Mouse (Mus musculus): Measurements from ENCODE around the gene Cbfa2t3. TPM values are rescaled to one million over a fixed set of nuclear protein-coding genes. Genes with fewer than 3 reads are reported as not detected.
A peak's percentile ranks its signal among the peaks of the same experiment; 100 is the strongest.
"Not testable (repeated sequence)": the region's sequence is repeated elsewhere in the genome, so short reads cannot be mapped to it uniquely, and the experiment has no call there.

Cbfa2t3 gene
- polyA plus RNA-seq, 1 experiment from 2014 or later, result 2.8 TPM

DNA sequence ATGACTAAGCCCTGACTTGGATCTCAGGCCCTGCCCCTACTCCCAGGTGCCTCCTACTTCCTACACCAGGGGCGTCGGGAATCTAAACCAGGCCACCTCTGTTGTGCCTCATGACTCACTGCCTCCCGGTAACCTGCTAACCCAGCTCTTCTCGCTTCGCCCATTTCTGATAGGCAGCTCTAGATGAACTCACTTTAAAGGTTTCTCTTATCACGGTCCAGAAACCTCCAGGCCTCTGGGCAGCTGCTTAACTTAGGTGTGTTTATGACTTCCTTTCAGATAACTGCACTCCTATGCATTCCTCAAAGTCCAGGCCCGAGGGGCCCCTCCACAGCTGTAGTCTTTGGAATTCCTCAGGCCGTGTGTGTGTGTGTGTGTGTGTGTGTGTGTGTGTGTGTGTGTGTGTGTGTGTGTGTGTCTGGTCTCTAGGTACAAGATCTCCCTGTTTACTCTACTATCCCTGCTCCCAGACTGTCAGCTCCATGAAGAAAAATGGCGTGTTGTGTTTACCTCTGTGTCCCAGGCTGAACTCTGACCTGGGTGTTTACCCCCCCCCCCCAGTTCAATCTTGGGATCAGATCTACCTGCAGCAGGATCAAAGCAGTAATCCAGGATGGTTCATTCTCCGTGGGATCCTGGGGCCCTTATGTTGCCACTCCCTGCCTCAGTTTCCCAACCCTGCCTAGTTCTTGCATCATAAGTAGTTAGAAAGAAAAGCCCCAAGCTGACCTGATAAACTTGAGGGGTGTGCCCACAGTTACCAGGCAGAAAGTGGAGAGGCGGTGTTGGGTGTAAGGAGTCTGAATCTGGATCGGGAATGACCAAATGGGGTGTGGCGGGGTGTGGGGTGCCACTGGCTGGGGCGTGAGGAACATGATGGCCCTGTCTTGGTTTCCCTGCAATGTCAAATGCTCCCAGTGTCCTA, 62.8 kb downstream of the Cbfa2t3 start:
- ATAC-seq (ENCODE audit: insufficient number of reproducible peaks, insufficient read depth, low FRiP score, low TSS enrichment, low read depth), result no peak
- 45% methylated on average over 14 of the region's 14 CpGs for WGBS
- H3K9me3 ChIP-seq, result no peaks in the 10 kb centered on the region
- H3K27me3 ChIP-seq, result no peaks in the 10 kb centered on the region
- H3K4me3 ChIP-seq (replicated peaks), result no peak overlapping the region
- H3K27ac ChIP-seq, result no peak overlapping the region
- H3K4me2 ChIP-seq, result no peak overlapping the region
- H3K4me1 ChIP-seq (replicated peaks), result peaks cover 46% of the 10 kb centered on the region
- H3K9ac ChIP-seq (replicated peaks), result no peak overlapping the region
- H3K36me3 ChIP-seq, result peaks cover 15% of the 10 kb centered on the region

DNA sequence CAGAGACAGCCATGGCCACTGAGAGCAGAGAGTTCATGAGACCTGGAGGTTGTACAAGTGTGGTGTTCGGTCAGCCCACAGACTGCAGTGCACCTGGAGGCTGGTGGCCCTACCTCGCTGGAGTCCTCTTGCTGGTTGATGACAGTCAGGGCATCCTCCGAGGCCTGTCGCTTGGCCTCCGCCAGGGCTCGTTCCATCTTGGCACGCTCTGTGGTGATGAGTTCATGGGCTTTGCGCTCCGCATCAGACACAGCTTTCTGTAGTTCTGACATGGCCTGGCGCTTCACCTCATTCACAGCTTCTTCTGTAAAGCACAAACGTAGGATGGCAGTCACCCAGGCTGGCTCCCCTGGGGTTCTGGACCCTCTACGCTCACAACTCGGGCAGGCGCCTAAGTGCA, 65.7 kb downstream of the Cbfa2t3 start:
- 95% methylated on average over 14 of the region's 14 CpGs for WGBS
- peaks cover 21% of the 10 kb centered on the region for H3K4me1 ChIP-seq (replicated peaks)
- no peak for ATAC-seq (ENCODE audit: insufficient number of reproducible peaks, insufficient read depth, low FRiP score, low TSS enrichment, low read depth)
- peaks cover 20% of the 10 kb centered on the region for H3K36me3 ChIP-seq
- H3K27ac ChIP-seq, result no peak overlapping the region
- H3K9ac ChIP-seq (replicated peaks), result no peak overlapping the region
- H3K4me2 ChIP-seq, result no peak overlapping the region
- no peak overlapping the region for H3K4me3 ChIP-seq (replicated peaks)
- H3K27me3 ChIP-seq, result peaks cover 7% of the 10 kb centered on the region; the same call in 1 of the 2 replicates
- H3K9me3 ChIP-seq, result no peaks in the 10 kb centered on the region

DNA sequence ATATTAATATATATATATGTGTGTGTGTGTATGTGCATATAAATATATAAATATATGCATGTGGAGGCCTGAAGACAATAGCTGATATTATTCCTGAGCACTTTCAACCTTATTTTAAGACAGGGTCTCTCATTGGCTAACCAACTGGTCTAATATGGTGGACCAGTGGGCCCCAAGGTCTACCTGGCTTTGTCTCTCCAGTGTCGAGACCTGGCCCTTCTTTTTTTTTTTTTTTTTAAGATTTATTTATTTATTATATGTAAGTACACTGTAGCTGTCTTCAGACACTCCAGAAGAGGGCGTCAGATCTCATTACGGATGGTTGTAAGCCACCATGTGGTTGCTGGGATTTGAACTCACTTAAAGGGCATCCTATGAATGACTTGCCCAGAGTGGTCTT, 66.8 kb downstream of the Cbfa2t3 start:
- not testable (repeated sequence) for ATAC-seq (ENCODE audit: insufficient number of reproducible peaks, insufficient read depth, low FRiP score, low TSS enrichment, low read depth); H3K4me2 ChIP-seq; H3K27me3 ChIP-seq; H3K9me3 ChIP-seq; H3K4me3 ChIP-seq (replicated peaks); H3K9ac ChIP-seq (replicated peaks); H3K27ac ChIP-seq
- WGBS, result 85% methylated on average over 3 of the region's 3 CpGs
- H3K36me3 ChIP-seq, result peaks cover 20% of the 10 kb centered on the region
- peaks cover 20% of the 10 kb centered on the region for H3K4me1 ChIP-seq (replicated peaks)

DNA sequence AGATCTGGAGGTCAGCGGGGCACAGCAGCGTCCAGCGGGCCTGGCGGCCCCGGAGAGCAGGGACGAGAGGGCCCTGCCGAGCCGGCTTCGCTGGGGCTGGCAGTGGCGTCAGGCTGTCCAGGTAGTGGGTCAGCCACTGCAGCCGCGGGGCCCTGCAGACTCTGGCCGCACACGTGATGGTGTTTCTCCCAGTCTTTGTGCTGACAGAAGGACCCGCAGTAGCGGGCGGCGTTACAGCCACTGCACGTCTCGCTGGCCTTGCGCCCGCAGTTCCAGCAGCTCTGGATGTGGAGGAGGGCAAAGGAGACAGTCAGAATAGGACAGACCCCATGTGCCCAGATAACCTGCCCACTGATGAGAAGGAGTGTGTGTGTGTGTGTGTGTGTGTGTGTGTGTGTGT, 68.2 kb downstream of the Cbfa2t3 start:
- peak overlapping the region; percentile 42 for H3K9ac ChIP-seq (replicated peaks)
- peaks cover 10% of the 10 kb centered on the region; the same call in 1 of the 2 replicates for H3K27me3 ChIP-seq
- H3K9me3 ChIP-seq, result no peaks in the 10 kb centered on the region
- H3K4me1 ChIP-seq (replicated peaks), result peaks cover 9% of the 10 kb centered on the region
- H3K4me3 ChIP-seq (replicated peaks), result no peak overlapping the region
- no peak for ATAC-seq (ENCODE audit: insufficient number of reproducible peaks, insufficient read depth, low FRiP score, low TSS enrichment, low read depth)
- 64% methylated on average over 22 of the region's 22 CpGs for WGBS
- peaks cover 20% of the 10 kb centered on the region for H3K36me3 ChIP-seq
- peak overlapping the region; percentile 31; the same call in 1 of the 2 replicates for H3K4me2 ChIP-seq
- no peak overlapping the region for H3K27ac ChIP-seq

DNA sequence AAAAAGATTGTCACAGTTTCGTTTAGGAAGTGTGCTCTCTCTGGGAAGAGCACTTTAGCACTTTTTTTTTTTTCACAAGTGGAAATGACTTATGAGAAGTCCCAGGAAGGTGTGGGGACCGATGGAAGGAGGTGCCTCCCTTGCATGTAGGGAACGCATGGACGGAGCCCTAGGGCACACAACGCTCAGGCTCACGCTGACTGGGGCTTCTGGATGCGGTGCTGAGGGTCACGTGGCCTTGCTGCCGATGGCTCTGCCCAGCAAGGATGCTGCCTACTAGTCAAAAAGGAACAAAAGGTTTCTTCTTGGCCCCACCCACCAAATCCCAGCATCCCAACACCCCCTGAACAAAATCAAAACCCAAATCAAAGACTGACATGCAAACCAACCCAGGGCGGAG, 69.5 kb downstream of the Cbfa2t3 start:
- no peak overlapping the region for H3K9ac ChIP-seq (replicated peaks)

DNA sequence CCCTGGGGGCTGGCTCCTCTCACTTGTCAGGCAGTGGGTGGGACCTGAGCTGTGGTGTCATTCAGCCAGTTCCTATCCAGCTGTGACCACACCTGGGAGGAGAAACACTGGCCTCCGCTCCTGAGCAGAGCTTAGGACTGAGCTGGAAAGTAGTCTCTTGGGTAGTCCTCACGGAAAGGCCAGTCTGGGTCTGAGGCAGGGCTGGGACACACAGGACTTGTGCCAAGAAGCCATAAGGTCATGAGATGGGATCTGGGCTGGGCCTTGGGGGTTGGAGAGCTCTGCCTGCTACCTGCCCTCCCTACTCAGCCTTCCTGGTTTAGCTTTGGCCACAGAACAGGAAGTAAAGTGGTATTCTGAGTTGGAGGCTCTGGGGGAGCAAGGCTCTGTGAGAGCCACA, 72.0 kb downstream of the Cbfa2t3 start:
- no peak overlapping the region for H3K4me2 ChIP-seq
- H3K36me3 ChIP-seq, result peaks cover 4% of the 10 kb centered on the region; the same call in 1 of the 2 replicates
- no peak overlapping the region for H3K4me3 ChIP-seq (replicated peaks)
- ATAC-seq (ENCODE audit: insufficient number of reproducible peaks, insufficient read depth, low FRiP score, low TSS enrichment, low read depth), result no peak
- H3K9ac ChIP-seq (replicated peaks), result no peak overlapping the region
- H3K4me1 ChIP-seq (replicated peaks), result 0 out of 2 replicates have a peak, but pooled peaks cover 6% of the 10 kb centered on the region
- no peaks in the 10 kb centered on the region for H3K9me3 ChIP-seq
- H3K27me3 ChIP-seq, result peaks cover 10% of the 10 kb centered on the region; the same call in 1 of the 2 replicates
- 82% methylated on average over 2 of the region's 2 CpGs for WGBS
- H3K27ac ChIP-seq, result no peak overlapping the region

More for the DNA sequence above, 69.5 kb downstream of the Cbfa2t3 start:
- no peak overlapping the region for H3K4me3 ChIP-seq (replicated peaks)
- H3K9me3 ChIP-seq, result no peaks in the 10 kb centered on the region
- 46% methylated on average over 10 of the region's 10 CpGs for WGBS
- H3K4me2 ChIP-seq, result no peak overlapping the region
- H3K4me1 ChIP-seq (replicated peaks), result 0 out of 2 replicates have a peak, but pooled peaks cover 6% of the 10 kb centered on the region
- H3K27me3 ChIP-seq, result peaks cover 10% of the 10 kb centered on the region; the same call in 1 of the 2 replicates
- H3K27ac ChIP-seq, result no peak overlapping the region
- H3K36me3 ChIP-seq, result peaks cover 12% of the 10 kb centered on the region
- no peak for ATAC-seq (ENCODE audit: insufficient number of reproducible peaks, insufficient read depth, low FRiP score, low TSS enrichment, low read depth)

DNA sequence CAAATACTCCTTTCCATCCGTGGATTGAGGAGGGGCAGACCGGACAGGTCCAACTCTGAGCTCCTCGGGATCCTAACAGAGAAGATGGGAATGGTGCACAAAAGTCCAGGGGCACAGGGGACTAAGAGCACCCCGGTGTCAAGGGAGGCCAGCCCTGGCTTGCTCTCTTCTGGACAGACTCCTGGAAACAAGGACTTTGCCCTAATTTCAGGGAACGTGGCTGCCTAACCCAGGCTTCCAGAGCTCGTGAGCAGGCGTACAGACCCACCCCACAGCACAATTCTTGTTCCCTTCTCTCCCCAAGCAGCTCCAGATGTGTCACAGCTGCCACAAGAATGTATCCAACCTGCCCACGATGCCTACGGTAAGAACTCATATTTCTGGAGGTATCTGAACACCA, 73.1 kb downstream of the Cbfa2t3 start:
- no peak overlapping the region for H3K27ac ChIP-seq
- no peaks in the 10 kb centered on the region for H3K9me3 ChIP-seq
- 0 out of 2 replicates have a peak, but pooled peaks cover 6% of the 10 kb centered on the region for H3K4me1 ChIP-seq (replicated peaks)
- no peak for ATAC-seq (ENCODE audit: insufficient number of reproducible peaks, insufficient read depth, low FRiP score, low TSS enrichment, low read depth)
- 77% methylated on average over 9 of the region's 9 CpGs for WGBS
- H3K27me3 ChIP-seq, result peaks cover 8% of the 10 kb centered on the region; the same call in 1 of the 2 replicates
- H3K9ac ChIP-seq (replicated peaks), result no peak overlapping the region
- H3K36me3 ChIP-seq, result peaks cover 4% of the 10 kb centered on the region; the same call in 1 of the 2 replicates
- H3K4me2 ChIP-seq, result no peak overlapping the region
- no peak overlapping the region for H3K4me3 ChIP-seq (replicated peaks)

DNA sequence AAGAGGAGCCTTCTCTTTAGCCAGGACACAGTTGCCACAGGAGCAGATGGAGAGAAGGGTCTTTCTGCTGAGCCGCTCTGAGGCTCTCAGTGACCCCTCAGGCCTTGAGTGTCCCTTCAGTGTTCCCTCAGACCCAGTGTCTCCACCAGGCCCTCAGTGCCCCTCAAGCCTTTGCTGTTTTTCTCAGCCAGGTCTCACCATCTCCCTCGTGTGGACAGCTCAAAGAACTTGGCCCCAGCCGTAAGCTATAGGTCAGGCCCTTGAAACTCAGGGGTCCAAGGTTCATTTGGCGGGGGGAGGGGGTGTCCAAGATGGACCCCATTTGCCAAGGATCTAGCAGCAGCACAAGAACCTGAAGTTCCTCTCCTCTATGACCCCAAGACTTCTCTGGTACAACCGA, 74.3 kb downstream of the Cbfa2t3 start:
- Histone ChIP-seq H3K36me3 (no peaks in the 10 kb centered on the region), H3K9ac (replicated peaks) (no peak overlapping the region), H3K27ac (no peak overlapping the region), H3K4me3 (replicated peaks) (no peak overlapping the region), H3K27me3 (0 out of 2 replicates have a peak, but pooled peaks cover 2% of the 10 kb centered on the region), H3K4me1 (replicated peaks) (peaks cover 13% of the 10 kb centered on the region), H3K9me3 (no peaks in the 10 kb centered on the region), H3K4me2 (no peak overlapping the region)
- 69% methylated on average over 5 of the region's 5 CpGs for WGBS
- ATAC-seq (ENCODE audit: insufficient number of reproducible peaks, insufficient read depth, low FRiP score, low TSS enrichment, low read depth), result no peak

DNA sequence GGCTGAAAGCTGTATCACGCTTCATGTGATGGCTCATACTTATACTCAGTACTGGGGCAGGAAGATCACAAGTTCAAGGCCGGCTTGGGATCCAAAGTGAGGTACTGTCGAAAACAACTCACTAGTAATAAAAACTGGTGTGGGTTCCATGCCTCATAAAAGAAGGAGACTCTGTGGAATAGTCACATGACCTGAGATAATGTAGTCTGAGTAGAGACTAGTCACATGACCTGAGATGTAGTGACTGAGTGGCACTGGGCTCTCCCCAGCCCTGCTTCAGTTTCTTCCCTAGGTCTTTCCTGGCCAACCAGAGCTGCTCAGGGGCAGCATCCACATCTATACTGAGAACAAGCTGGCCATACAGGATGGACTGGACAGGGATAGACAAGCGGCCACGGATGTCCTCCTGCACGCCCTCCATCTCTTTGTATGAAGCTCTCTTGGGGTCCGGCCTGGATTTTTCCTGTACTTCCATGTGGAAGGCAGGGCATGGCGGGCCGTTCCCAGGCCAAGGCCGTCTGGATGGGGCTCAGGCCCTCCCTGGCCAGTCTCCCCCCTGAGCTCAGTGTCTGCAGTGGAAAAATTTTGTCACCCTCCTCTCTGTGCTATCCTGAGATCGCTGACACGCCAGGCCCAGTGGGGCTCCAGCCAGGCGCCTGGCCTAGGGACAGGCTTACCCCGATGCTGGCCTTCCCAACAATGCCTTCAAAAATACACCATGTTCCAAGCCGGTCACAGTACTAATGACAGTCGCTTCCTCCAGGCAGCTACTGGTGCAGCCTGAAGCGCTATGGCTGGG, 74.9 kb downstream of the Cbfa2t3 start:
- no peak overlapping the region for H3K4me3 ChIP-seq (replicated peaks)
- H3K9ac ChIP-seq (replicated peaks), result no peak overlapping the region
- no peaks in the 10 kb centered on the region for H3K36me3 ChIP-seq
- no peak overlapping the region for H3K4me2 ChIP-seq
- H3K27ac ChIP-seq, result no peak overlapping the region
- 0 out of 2 replicates have a peak, but pooled peaks cover 2% of the 10 kb centered on the region for H3K27me3 ChIP-seq
- H3K4me1 ChIP-seq (replicated peaks), result peaks cover 16% of the 10 kb centered on the region
- ATAC-seq (ENCODE audit: insufficient number of reproducible peaks, insufficient read depth, low FRiP score, low TSS enrichment, low read depth), result no peak
- no peaks in the 10 kb centered on the region for H3K9me3 ChIP-seq
- 87% methylated on average over 17 of the region's 17 CpGs for WGBS

DNA sequence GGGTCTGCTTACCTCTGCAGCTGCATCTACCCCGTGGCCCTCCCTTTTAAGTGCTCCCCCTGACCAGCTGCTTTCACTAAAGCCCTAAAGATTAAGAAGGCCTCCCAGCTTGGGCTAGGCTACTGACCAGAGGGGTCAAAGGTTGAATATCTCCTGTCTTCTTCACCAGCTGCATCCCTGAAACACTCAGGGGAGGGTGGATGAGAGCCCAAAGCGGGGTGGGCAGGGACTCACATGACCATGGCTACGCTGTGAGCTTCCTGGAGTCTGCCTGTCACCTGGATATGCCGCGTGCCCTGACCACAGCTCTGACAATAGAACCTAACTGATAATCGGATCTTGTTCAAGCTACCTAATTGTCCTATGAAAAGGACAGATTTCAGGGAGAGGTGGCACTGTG, 76.2 kb downstream of the Cbfa2t3 start, which contains the start of gene Pabpn1l:
Gene Pabpn1l, minus strand, starts transcription at position 13 of the 400 bp plus-strand sequence.
- no peak within 1 kb of the TSS for H3K4me3 ChIP-seq (replicated peaks)
- H3K4me1 ChIP-seq (replicated peaks), result peaks cover 23% of the 10 kb centered on the region
- H3K36me3 ChIP-seq, result no peaks in the 10 kb centered on the region
- no peak within 1 kb of the TSS for H3K9ac ChIP-seq (replicated peaks)
- H3K27ac ChIP-seq, result no peak within 1 kb of the TSS
- WGBS, result 67% methylated on average over 6 of the region's 6 CpGs
- no peaks in the 10 kb centered on the region for H3K9me3 ChIP-seq
- no peak for ATAC-seq (ENCODE audit: insufficient number of reproducible peaks, insufficient read depth, low FRiP score, low TSS enrichment, low read depth)
- no peak within 1 kb of the TSS for H3K4me2 ChIP-seq
- H3K27me3 ChIP-seq, result 0 out of 2 replicates have a peak, but pooled peaks cover 2% of the 10 kb centered on the region

DNA sequence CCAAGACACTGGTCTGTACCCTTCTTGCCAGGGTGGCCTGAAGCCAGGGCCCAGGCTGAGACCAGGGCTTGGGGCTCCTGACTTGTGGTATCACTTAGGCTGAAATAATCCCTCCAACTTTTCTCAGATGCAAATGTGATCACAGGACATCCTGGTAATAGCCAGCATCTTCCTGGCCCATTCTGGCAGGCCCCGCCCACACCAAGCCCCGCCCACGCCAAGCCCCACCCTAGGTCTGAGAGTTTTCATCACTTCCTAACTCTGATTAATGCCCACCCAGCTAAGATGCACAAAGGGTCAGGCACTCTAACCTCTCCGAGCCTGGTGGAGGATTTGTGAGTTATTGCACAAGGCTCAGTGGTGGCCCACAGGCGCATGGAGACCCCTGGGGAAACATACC, 78.5 kb downstream of the Cbfa2t3 start:
- Histone ChIP-seq H3K4me1 (replicated peaks) (peaks cover 32% of the 10 kb centered on the region), H3K9ac (replicated peaks) (no peak overlapping the region), H3K4me2 (no peak overlapping the region), H3K9me3 (no peaks in the 10 kb centered on the region), H3K4me3 (replicated peaks) (no peak overlapping the region), H3K36me3 (peaks cover 2% of the 10 kb centered on the region; the same call in 1 of the 2 replicates), H3K27ac (peak overlapping the region; percentile 66), H3K27me3 (no peaks in the 10 kb centered on the region)
- 23% methylated on average over 5 of the region's 5 CpGs for WGBS
- no peak for ATAC-seq (ENCODE audit: insufficient number of reproducible peaks, insufficient read depth, low FRiP score, low TSS enrichment, low read depth)

Measured in limb, embryonic 12.5 days (tissue).